Mouse (Mus musculus) forebrain, embryonic 15.5 days (tissue): ENCODE results near the gene Hoxc4. TPM values are rescaled to one million over a fixed set of nuclear protein-coding genes. Genes with fewer than 3 reads are reported as not detected.

Source experiments
- ATAC-seq: fragments of 200-750 bp; cut with Nextera tagmentation; replicated peaks from 2 replicates; pipeline ENCODE4 v1.8.0; 2017; ENCODE audit warnings: mild to moderate bottlenecking, moderate TSS enrichment, moderate library complexity
- H3K27ac ChIP-seq: fragments of 300-500 bp; sonication (generic); replicated peaks from 2 replicates; pipeline ENCODE4 v1.5.1; 2015; ENCODE audit warnings: mild to moderate bottlenecking, inconsistent platforms
- H3K27me3 ChIP-seq: fragments of 300-500 bp; sonication (generic); 2 replicates; pipeline ENCODE4 v1.6.1; 2015; ENCODE audit warnings: inconsistent platforms
- H3K36me3 ChIP-seq: fragments of 300-500 bp; sonication (generic); 2 replicates; pipeline ENCODE4 v1.6.1; 2015; ENCODE audit warnings: mild to moderate bottlenecking, inconsistent platforms
- H3K4me1 ChIP-seq: fragments of 300-500 bp; sonication (generic); 2 replicates; pipeline ENCODE4 v1.6.1; 2015; ENCODE audit warnings: inconsistent platforms
- H3K4me2 ChIP-seq: fragments of 300-500 bp; sonication (generic); replicated peaks from 2 replicates; pipeline ENCODE4 v1.6.1; 2015; ENCODE audit warnings: mild to moderate bottlenecking, inconsistent platforms
- H3K4me3 ChIP-seq: fragments of 300-500 bp; sonication (generic); 2 replicates; pipeline ENCODE4 v1.5.1; 2015; ENCODE audit warnings: mild to moderate bottlenecking, inconsistent platforms
- H3K9ac ChIP-seq: fragments of 300-500 bp; sonication (generic); replicated peaks from 2 replicates; pipeline ENCODE4 v1.6.1; 2015; ENCODE audit warnings: mild to moderate bottlenecking, inconsistent platforms
- H3K9me3 ChIP-seq: fragments of 300-500 bp; sonication (generic); 2 replicates; pipeline ENCODE4 v1.6.1; 2016; ENCODE audit warnings: inconsistent platforms
- WGBS: fragments of 180-500 bp; shearing (Covaris S2); methylation state at CpG from one replicate; pipeline ENCODE4 v1.1.7; 2015; ENCODE audit warnings: mixed read lengths; 5-methylcytosine and 5-hydroxymethylcytosine counted together
- polyA plus RNA-seq: library from polyadenylated mRNA; unstranded; fragments of >200 nt; fragmentation: Nextera tagmentation; extraction: Ambion mirVana; gene quantifications from 2 replicates; pipeline ENCODE4 v1.2.1, GENCODE M21; 2015

Hoxc4 gene
- polyA plus RNA-seq, 1 experiment from 2014 or later: not detected

GRCm38 (mm10) chr15:103005797-103006196 lies 12.9 kb upstream of the Hoxc4 start:
- Histone ChIP-seq H3K9me3 (no peaks in the 10 kb centered on the region), H3K4me1 (no peaks in the 10 kb centered on the region), H3K9ac (no peak overlapping the region), H3K27me3 (peaks cover 100% of the 10 kb centered on the region), H3K36me3 (no peaks in the 10 kb centered on the region), H3K4me2 (no peak overlapping the region), H3K27ac (no peak overlapping the region), H3K4me3 (no peak overlapping the region)
- no peak for ATAC-seq
- 0% methylated on average over 5 of the region's 5 CpGs for WGBS

GRCm38 (mm10) chr15:103006326-103006725 lies 12.4 kb upstream of the Hoxc4 start:
- no peak for ATAC-seq
- Histone ChIP-seq H3K4me2 (no peak overlapping the region), H3K4me1 (no peaks in the 10 kb centered on the region), H3K27me3 (peaks cover 100% of the 10 kb centered on the region), H3K4me3 (no peak overlapping the region), H3K36me3 (no peaks in the 10 kb centered on the region), H3K27ac (no peak overlapping the region), H3K9me3 (no peaks in the 10 kb centered on the region), H3K9ac (no peak overlapping the region)
- 14% methylated on average over 1 of the region's 1 CpGs for WGBS

DNA sequence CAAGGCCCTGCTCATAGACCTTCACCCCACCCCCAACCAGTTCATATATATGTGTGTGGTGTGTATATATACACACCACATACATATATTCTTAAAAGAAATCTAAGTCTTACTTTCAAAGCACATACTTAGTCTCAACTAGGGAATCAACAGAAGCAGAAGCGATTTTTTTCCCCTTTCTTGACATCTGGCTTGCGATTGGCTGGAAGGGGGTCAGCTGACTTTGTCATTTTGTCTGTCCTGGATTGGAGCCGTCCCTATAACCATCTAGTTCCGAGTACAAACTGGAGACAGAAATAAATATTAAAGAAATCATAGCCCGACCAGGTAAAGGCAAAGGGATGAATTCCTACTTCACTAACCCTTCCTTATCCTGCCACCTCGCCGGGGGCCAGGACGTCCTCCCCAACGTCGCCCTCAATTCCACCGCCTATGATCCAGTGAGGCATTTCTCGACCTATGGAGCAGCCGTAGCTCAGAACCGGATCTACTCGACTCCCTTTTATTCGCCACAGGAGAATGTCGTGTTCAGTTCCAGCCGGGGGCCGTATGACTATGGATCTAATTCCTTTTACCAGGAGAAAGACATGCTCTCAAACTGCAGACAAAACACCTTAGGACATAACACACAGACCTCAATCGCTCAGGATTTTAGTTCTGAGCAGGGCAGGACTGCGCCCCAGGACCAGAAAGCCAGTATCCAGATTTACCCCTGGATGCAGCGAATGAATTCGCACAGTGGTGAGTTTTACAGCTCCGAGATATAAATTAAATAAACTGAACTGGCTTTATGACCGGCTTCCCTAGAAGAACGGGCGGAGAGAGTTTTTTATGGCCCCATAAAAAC lies 9.2 kb upstream of the Hoxc4 start:
- ATAC-seq: no peak
- Histone ChIP-seq H3K9me3 (no peaks in the 10 kb centered on the region), H3K27ac (no peak overlapping the region), H3K4me2 (no peak overlapping the region), H3K9ac (no peak overlapping the region), H3K4me3 (no peak overlapping the region), H3K36me3 (no peaks in the 10 kb centered on the region), H3K4me1 (peaks cover 5% of the 10 kb centered on the region; the same call in 1 of the 2 replicates), H3K27me3 (peaks cover 97% of the 10 kb centered on the region)
- 2% methylated on average over 27 of the region's 27 CpGs for WGBS

DNA sequence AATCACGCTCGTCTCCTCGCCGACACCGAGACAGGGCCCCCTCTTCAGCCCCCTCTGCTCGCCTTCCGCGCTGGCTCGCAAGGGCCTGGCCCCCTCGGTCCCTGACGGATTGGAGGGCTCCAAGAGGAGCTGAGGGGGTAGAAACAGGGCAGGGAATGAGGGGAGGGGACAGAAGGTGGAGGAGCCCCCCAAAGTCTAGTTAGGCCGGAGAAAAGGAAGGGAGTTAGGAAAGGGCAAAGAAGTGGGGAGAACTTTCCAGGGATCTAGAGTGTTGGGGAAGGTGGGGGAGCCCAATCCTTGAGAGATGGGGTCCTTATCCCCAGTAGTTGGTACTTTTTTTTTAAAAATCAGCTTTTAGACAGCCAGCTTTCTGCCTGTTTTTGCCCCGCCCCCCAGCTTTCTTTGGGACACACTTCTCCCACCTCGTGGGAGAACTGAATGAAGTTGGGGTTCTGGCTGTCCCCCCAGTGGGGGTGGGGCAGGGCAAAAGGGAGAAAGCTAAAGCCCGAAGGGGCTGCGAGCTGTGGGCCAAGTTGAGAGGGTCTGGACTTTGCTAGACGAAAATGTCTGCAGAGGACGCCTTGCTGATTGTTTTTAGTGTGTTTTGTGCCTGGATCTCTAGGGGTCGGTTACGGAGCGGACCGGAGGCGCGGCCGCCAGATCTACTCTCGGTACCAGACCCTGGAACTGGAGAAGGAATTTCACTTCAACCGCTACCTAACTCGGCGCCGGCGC lies 8.5 kb upstream of the Hoxc4 start:
- Histone ChIP-seq H3K36me3 (no peaks in the 10 kb centered on the region), H3K9me3 (no peaks in the 10 kb centered on the region), H3K27ac (no peak overlapping the region), H3K9ac (no peak overlapping the region), H3K4me1 (peaks cover 5% of the 10 kb centered on the region; the same call in 1 of the 2 replicates), H3K27me3 (peaks cover 97% of the 10 kb centered on the region), H3K4me3 (no peak overlapping the region), H3K4me2 (no peak overlapping the region)
- under 1% methylated on average over 31 of the region's 31 CpGs for WGBS
- no peak for ATAC-seq

DNA sequence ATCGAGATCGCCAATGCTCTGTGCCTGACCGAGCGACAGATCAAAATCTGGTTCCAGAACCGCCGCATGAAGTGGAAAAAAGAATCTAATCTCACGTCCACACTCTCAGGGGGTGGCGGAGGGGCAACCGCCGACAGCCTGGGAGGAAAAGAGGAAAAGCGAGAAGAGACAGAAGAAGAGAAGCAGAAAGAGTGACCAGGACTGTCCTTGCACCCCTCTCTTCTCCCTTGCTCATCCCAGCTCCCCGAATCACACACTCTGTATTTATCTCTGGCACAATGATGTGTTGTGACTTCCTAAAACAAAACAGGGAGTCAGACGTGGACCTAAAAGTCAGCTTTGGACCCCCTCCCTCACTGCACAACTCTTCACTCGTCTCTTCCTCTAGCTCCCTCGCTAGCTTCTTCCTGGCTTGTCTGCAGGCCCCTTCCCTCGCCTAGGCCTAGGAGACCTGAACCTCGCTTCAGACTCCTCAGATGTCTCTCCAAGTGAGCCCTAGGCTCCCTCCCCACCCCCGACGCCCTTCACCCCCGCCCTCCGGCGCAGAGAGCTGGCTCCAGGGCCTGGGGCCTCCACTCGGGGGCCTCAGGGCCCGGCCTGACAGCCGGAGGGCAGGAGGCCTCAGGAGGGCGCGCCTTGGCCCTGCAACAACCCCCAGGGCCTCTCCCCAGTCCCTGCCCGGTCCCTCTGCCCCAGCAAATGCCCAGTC lies 7.7 kb upstream of the Hoxc4 start:
- Histone ChIP-seq H3K9me3 (no peaks in the 10 kb centered on the region), H3K9ac (no peak overlapping the region), H3K36me3 (no peaks in the 10 kb centered on the region), H3K4me1 (peaks cover 5% of the 10 kb centered on the region; the same call in 1 of the 2 replicates), H3K4me2 (no peak overlapping the region), H3K27ac (no peak overlapping the region), H3K27me3 (peaks cover 97% of the 10 kb centered on the region), H3K4me3 (no peak overlapping the region)
- ATAC-seq: no peak
- WGBS: under 1% methylated on average over 28 of the region's 28 CpGs

DNA sequence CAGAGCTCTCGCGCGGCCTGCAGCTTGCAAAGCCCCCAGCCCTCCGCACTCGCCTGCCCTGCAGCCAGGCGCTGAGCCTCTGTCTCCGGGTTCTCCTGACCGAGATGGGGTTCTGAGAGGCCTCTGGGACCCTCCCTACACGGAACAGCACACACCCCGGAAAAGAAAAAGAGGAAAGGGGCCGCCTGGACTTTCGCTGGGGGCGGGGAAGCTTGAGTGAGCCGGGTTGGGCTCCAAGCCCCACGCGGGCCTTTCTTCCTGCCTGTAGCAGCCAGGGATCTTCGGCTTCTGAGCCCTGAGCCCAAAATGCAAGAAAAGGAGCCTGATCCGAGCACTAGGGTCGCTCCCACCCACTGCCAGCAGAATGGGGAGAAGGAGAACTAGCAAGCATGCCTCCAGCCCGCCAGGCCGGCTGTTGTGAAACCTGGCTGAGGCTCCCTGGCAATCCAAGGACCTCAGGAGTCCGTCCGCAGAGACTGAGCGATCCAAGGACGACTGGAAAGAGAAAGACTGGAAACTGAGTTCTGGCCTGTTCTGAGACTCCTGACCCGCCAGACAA lies 6.7 kb upstream of the Hoxc4 start:
- Histone ChIP-seq H3K4me3 (no peak overlapping the region), H3K4me1 (peaks cover 5% of the 10 kb centered on the region; the same call in 1 of the 2 replicates), H3K9me3 (no peaks in the 10 kb centered on the region), H3K36me3 (no peaks in the 10 kb centered on the region), H3K4me2 (no peak overlapping the region), H3K27ac (no peak overlapping the region), H3K27me3 (peaks cover 97% of the 10 kb centered on the region), H3K9ac (no peak overlapping the region)
- 2% methylated on average over 26 of the region's 26 CpGs for WGBS
- no peak for ATAC-seq

- H3K36me3 ChIP-seq: no peaks in the 10 kb centered on the region
- H3K4me3 ChIP-seq: no peak overlapping the region
- peaks cover 5% of the 10 kb centered on the region; the same call in 1 of the 2 replicates for H3K4me1 ChIP-seq
- peaks cover 97% of the 10 kb centered on the region for H3K27me3 ChIP-seq
- 3% methylated on average over 17 of the region's 17 CpGs for WGBS
- H3K27ac ChIP-seq: no peak overlapping the region
- no peak for ATAC-seq
- no peak overlapping the region for H3K9ac ChIP-seq
- H3K4me2 ChIP-seq: no peak overlapping the region; the same call in 1 of the 2 replicates
- no peaks in the 10 kb centered on the region for H3K9me3 ChIP-seq
These were observed 5.3 kb upstream of the Hoxc4 start for GRCm38 (mm10) chr15:103013238-103013984.

GRCm38 (mm10) chr15:103014166-103015008 lies 4.3 kb upstream of the Hoxc4 start:
- no peaks in the 10 kb centered on the region for H3K9me3 ChIP-seq
- H3K27ac ChIP-seq: no peak overlapping the region
- no peak overlapping the region for H3K9ac ChIP-seq
- H3K4me2 ChIP-seq: no peak overlapping the region
- H3K4me1 ChIP-seq: peaks cover 5% of the 10 kb centered on the region; the same call in 1 of the 2 replicates
- WGBS: under 1% methylated on average over 52 of the region's 57 CpGs
- peaks cover 97% of the 10 kb centered on the region for H3K27me3 ChIP-seq
- ATAC-seq: 0 out of 2 replicates have a peak, but pooled peaks have one; percentile 23
- no peak overlapping the region for H3K4me3 ChIP-seq
- H3K36me3 ChIP-seq: no peaks in the 10 kb centered on the region

DNA sequence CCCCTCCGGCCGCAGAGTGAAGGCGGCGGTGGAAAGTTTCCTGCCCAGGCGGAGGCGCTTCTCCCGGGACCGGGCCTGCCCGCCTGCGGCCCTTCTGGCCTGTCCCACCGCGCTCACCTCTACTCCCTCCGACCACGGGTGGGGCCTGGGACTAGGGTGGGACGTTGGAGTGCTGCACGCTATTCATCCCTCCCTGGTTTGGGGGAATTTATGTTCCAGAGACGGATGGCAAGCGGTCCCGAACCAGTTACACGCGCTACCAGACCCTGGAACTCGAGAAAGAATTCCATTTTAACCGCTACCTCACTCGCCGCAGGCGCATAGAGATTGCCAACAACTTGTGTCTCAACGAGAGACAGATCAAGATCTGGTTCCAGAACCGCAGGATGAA lies 3.7 kb upstream of the Hoxc4 start:
- no peak overlapping the region for H3K4me3 ChIP-seq
- H3K9me3 ChIP-seq: no peaks in the 10 kb centered on the region
- H3K27me3 ChIP-seq: peaks cover 97% of the 10 kb centered on the region
- no peak overlapping the region for H3K4me2 ChIP-seq
- H3K9ac ChIP-seq: no peak overlapping the region
- no peak for ATAC-seq
- WGBS: under 1% methylated on average over 28 of the region's 28 CpGs
- no peak overlapping the region for H3K27ac ChIP-seq
- H3K4me1 ChIP-seq: peaks cover 5% of the 10 kb centered on the region; the same call in 1 of the 2 replicates
- H3K36me3 ChIP-seq: no peaks in the 10 kb centered on the region

DNA sequence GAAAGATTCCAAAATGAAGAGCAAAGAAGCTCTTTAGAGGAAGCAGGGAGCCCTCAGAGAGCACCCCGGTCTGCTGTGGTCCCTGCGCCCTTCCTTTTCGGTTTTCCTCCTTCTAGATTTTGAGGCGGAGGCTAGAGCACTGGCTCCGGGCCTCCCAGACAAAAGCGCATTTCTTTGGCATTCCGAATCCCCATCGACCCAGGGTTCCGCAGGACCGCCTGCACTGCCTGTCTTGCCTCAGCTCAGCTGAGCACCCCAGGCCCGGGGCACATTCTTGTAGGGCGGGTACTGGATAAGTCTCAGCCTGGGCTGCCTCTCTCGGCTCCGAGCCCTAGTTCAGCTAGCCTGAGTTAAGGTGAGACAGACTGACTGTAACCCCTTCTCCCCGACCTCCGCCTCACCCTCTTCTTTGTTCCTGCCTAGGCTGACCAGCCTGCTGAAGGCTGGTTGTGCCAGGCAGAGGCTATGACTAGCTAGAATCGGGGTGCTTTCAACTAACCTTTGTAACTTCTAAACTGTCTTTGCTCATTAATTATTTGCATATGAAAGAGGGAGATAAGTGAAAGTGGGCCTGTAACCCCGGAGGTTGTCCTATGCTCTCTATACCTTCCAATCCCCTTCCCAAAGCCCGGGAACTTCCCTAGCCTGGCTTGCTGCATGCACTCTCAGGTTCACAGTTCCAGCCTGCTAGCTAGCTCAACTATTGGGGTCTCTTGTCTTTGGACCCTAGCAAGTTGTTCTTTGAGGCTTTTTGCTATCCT lies 3.1 kb upstream of the Hoxc4 start:
- no peaks in the 10 kb centered on the region for H3K9me3 ChIP-seq
- H3K4me1 ChIP-seq: peaks cover 5% of the 10 kb centered on the region; the same call in 1 of the 2 replicates
- no peak overlapping the region for H3K4me3 ChIP-seq
- no peak overlapping the region for H3K4me2 ChIP-seq
- no peaks in the 10 kb centered on the region for H3K36me3 ChIP-seq
- H3K27ac ChIP-seq: no peak overlapping the region
- WGBS: 1% methylated on average over 19 of the region's 19 CpGs
- no peak for ATAC-seq
- no peak overlapping the region for H3K9ac ChIP-seq
- peaks cover 97% of the 10 kb centered on the region for H3K27me3 ChIP-seq
